Mouse (Mus musculus): ENCODE measurements at regions not wholly inside any gene's neighbourhood (a gene's known extent, or its start where the extent isn't known, plus 50 kb on each side); places are given as distances from the start of the nearest gene placed in this dataset.

- ATAC-seq (replicated peaks; ENCODE audit: poor library complexity, severe bottlenecking) = no peak
These were observed 50.9 kb upstream of the Ankrd55 start for GRCm38 (mm10) chr13:112237377-112237776.

GRCm38 (mm10) chr13:112237917-112238316, 50.3 kb upstream of the Ankrd55 start:
- no peak for ATAC-seq (replicated peaks; ENCODE audit: poor library complexity, severe bottlenecking)

All from granulocyte monocyte progenitor cell, adult 5-6 weeks (primary cell).